Mouse (Mus musculus) liver, embryonic 14.5 days (tissue): Measurements from ENCODE around the gene Rtn1. TPM values are rescaled to one million over a fixed set of nuclear protein-coding genes. Genes with fewer than 3 reads are reported as not detected.
"Not testable (repeated sequence)": the region's sequence is repeated elsewhere in the genome, so short reads cannot be mapped to it uniquely, and the experiment has no call there.

Experiments used
- ATAC-seq: fragments of 200-750 bp; cut with Nextera tagmentation; 2 replicates; pipeline ENCODE4 v1.8.0; 2017; ENCODE audit warnings: moderate number of reproducible peaks, mild to moderate bottlenecking, moderate library complexity; ENCODE audit not compliant: insufficient read depth
- DNase-seq, 3 experiments: peaks; one replicate each; pipeline ENCODE4 v3.0.0-alpha.2; 2012 to 2013; ENCODE audit warnings: low read depth in 3 of 3, low spot score in 3 of 3
- H3K27ac ChIP-seq: fragments of 300-500 bp; sonication (generic); 2 replicates; pipeline ENCODE4 v1.5.1; 2014; ENCODE audit warnings: moderate library complexity, mild to moderate bottlenecking, control low read depth, inconsistent platforms
- H3K27me3 ChIP-seq: fragments of 300-500 bp; sonication (generic); 2 replicates; pipeline ENCODE4 v1.6.1; 2014; ENCODE audit warnings: mild to moderate bottlenecking, low read length, moderate library complexity; ENCODE audit not compliant: control insufficient read depth, insufficient read depth
- H3K36me3 ChIP-seq: fragments of 300-500 bp; sonication (generic); replicated peaks from 2 replicates; pipeline ENCODE4 v1.6.1; 2014; ENCODE audit warnings: low read depth; ENCODE audit not compliant: control insufficient read depth, insufficient read depth
- H3K4me1 ChIP-seq, 2 experiments: fragments of 200-500 bp in 1 of 2; fragments of 300-500 bp in 1 of 2; sonication (generic) in 1 of 2; replicated peaks; 2 replicates each; pipeline ENCODE4 v1.6.1; 2012 to 2014; ENCODE audit warnings: antibody characterized with exemption in 1 of 2, inconsistent platforms in 1 of 2, low read length in 1 of 2; ENCODE audit not compliant: control insufficient read depth in 2 of 2, insufficient read depth in 2 of 2
- H3K4me2 ChIP-seq: fragments of 300-500 bp; sonication (generic); 2 replicates; pipeline ENCODE4 v1.6.1; 2014; ENCODE audit warnings: low read depth, mild to moderate bottlenecking, control low read depth, moderate library complexity
- H3K4me3 ChIP-seq, 2 experiments: fragments of 200-500 bp in 1 of 2; fragments of 300-500 bp in 1 of 2; sonication (generic) in 1 of 2; 2 replicates each; pipeline ENCODE4 v1.5.1; 2012 to 2014; ENCODE audit warnings: low read depth in 2 of 2, low read length in 2 of 2, mild to moderate bottlenecking in 2 of 2, control low read depth in 1 of 2, inconsistent platforms in 1 of 2, moderate library complexity in 1 of 2; ENCODE audit not compliant: insufficient read depth in 1 of 2
- H3K9ac ChIP-seq: fragments of 300-500 bp; sonication (generic); replicated peaks from 2 replicates; pipeline ENCODE4 v1.6.1; 2014; ENCODE audit warnings: mild to moderate bottlenecking, control low read depth, moderate library complexity
- H3K9me3 ChIP-seq: fragments of 300-500 bp; sonication (generic); 2 replicates; pipeline ENCODE4 v1.6.1; 2016; ENCODE audit warnings: low read length, mixed read lengths; ENCODE audit not compliant: control insufficient read depth
- CTCF ChIP-seq: IDR thresholded peaks from 2 replicates; pipeline ENCODE4 v1.5.1; 2016; ENCODE audit warnings: antibody characterized with exemption, low read depth, control low read depth
- EP300 ChIP-seq: IDR thresholded peaks from 2 replicates; pipeline ENCODE4 v1.6.1; 2016; ENCODE audit warnings: antibody characterized with exemption, low read depth
- WGBS: fragments of 180-500 bp; shearing (Covaris S2); extraction: QIAGEN DNeasy Blood & Tissue Kit; methylation state at CpG from one replicate; pipeline ENCODE4 v1.1.7; 2014; ENCODE audit not compliant: insufficient replicate concordance; 5-methylcytosine and 5-hydroxymethylcytosine counted together
- polyA plus RNA-seq, 2 experiments: library from polyadenylated mRNA; depleted of rRNA in 1 of 2; stranded (reverse) in 1 of 2; unstranded in 1 of 2; fragments of >200 nt; fragmentation: Nextera tagmentation in 1 of 2; extraction: Ambion mirVana in 1 of 2; gene quantifications; 2 replicates each; pipeline versions ENCODE4 v1.2.1 to v1.2.3; 2012 to 2014

The Rtn1 gene
- polyA plus RNA-seq, 2 experiments = 0.63 to 1.5 TPM

GRCm38 (mm10) chr12:72296552-72296951 lies 112.3 kb downstream of the Rtn1 start:
- Histone ChIP-seq H3K9me3 (no peaks in the 10 kb centered on the region), H3K9ac (no peak overlapping the region), H3K27me3 (no peaks in the 10 kb centered on the region), H3K4me2 (no peak overlapping the region), H3K27ac (no peak overlapping the region), H3K4me1 (no peaks in the 10 kb centered on the region), H3K4me3 (no peak overlapping the region), H3K36me3 (no peaks in the 10 kb centered on the region)
- DNase-seq (no peak), ATAC-seq (no peak)
- WGBS = 53% methylated on average over 5 of the region's 5 CpGs
- TF ChIP-seq EP300 (no peak), CTCF (no peak)

GRCm38 (mm10) chr12:72293185-72293584 lies 115.7 kb downstream of the Rtn1 start:
- H3K4me1 ChIP-seq, ATAC-seq, H3K36me3 ChIP-seq, H3K4me2 ChIP-seq, H3K9ac ChIP-seq, H3K27me3 ChIP-seq, H3K9me3 ChIP-seq, H3K4me3 ChIP-seq, H3K27ac ChIP-seq, DNase-seq: not testable (repeated sequence)
- 60% methylated on average over 3 of the region's 3 CpGs for WGBS

DNA sequence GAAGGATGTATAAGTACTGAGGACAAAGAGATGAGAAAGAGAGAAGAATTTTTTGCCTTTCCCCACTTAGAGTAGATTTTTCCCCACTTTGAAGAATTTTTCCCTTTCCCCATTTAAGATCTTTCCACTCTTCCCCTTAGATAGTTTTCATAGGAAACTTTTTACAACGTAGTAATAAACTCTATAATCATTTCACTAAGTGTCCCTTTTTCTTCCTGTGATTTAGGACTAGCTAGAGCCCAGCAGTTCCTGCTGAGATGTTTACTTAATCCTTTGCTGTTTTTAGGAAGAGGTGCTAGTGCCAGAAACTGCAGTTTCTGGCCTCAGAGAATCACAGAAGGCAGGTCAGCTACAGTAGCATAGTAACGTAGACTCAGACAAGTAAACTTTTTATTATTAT lies 116.3 kb downstream of the Rtn1 start:
- Histone ChIP-seq H3K4me3 (no peak overlapping the region), H3K4me1 (no peaks in the 10 kb centered on the region), H3K36me3 (no peaks in the 10 kb centered on the region), H3K27ac (no peak overlapping the region), H3K27me3 (no peaks in the 10 kb centered on the region), H3K9me3 (no peaks in the 10 kb centered on the region), H3K9ac (no peak overlapping the region), H3K4me2 (no peak overlapping the region)
- DNase-seq = no peak
- no peak for ATAC-seq
- WGBS = 55% methylated on average over 2 of the region's 2 CpGs
- TF ChIP-seq CTCF = no peak
- no peak for TF ChIP-seq EP300

- no peak for DNase-seq
Measured at GRCm38 (mm10) chr12:72291266-72291665, 117.6 kb downstream of the Rtn1 start.

GRCm38 (mm10) chr12:72288215-72288614 lies 120.6 kb downstream of the Rtn1 start:
- DNase-seq (no peak), ATAC-seq (no peak)
- 55% methylated on average over 3 of the region's 3 CpGs for WGBS
- Histone ChIP-seq H3K9ac (no peak overlapping the region), H3K27me3 (no peaks in the 10 kb centered on the region), H3K27ac (no peak overlapping the region), H3K4me2 (no peak overlapping the region), H3K4me1 (no peaks in the 10 kb centered on the region), H3K9me3 (no peaks in the 10 kb centered on the region), H3K36me3 (no peaks in the 10 kb centered on the region), H3K4me3 (no peak overlapping the region)
- TF ChIP-seq EP300 = no peak
- no peak for TF ChIP-seq CTCF

More at GRCm38 (mm10) chr12:72291266-72291665, 117.6 kb downstream of the Rtn1 start:
- Histone ChIP-seq H3K9ac (no peak overlapping the region), H3K9me3 (no peaks in the 10 kb centered on the region), H3K36me3 (no peaks in the 10 kb centered on the region), H3K4me1 (no peaks in the 10 kb centered on the region), H3K4me2 (no peak overlapping the region), H3K27me3 (no peaks in the 10 kb centered on the region), H3K4me3 (no peak overlapping the region), H3K27ac (no peak overlapping the region)
- no peak for TF ChIP-seq EP300
- TF ChIP-seq CTCF = no peak
- ATAC-seq = no peak
- 65% methylated on average over 4 of the region's 4 CpGs for WGBS
